Mouse (Mus musculus) cerebellum, adult 2 months (tissue): ENCODE measurements around the gene Cbx2. TPM values are rescaled to one million over a fixed set of nuclear protein-coding genes. Genes with fewer than 3 reads are reported as not detected.

Experiments
- DNase-seq, 2 experiments: peaks; one replicate each; pipeline ENCODE4 v3.0.0; 2021
- H3K27ac ChIP-seq: fragments of 200-500 bp; 2 replicates; pipeline ENCODE4 v1.5.1; 2012; ENCODE audit warnings: low read length, control low read depth, inconsistent platforms; ENCODE audit not compliant: insufficient read depth
- H3K27me3 ChIP-seq: fragments of 200-500 bp; 2 replicates; pipeline ENCODE4 v1.6.1; 2012; ENCODE audit warnings: inconsistent platforms, mild to moderate bottlenecking, low read length, moderate library complexity; ENCODE audit not compliant: control insufficient read depth, insufficient read depth
- H3K4me1 ChIP-seq: fragments of 200-500 bp; 2 replicates; pipeline ENCODE4 v1.6.1; 2011; ENCODE audit warnings: low read length; ENCODE audit not compliant: control insufficient read depth, insufficient read depth
- H3K4me3 ChIP-seq: fragments of 200-500 bp; replicated peaks from 2 replicates; pipeline ENCODE3; 2011; ENCODE audit warnings: mild to moderate bottlenecking, low read depth, low read length, control low read depth; ENCODE audit not compliant: insufficient read depth
- CTCF ChIP-seq: fragments of 200-500 bp; IDR thresholded peaks from 2 replicates; pipeline ENCODE4 v1.5.1; 2011; ENCODE audit warnings: low read depth, mild to moderate bottlenecking, control low read depth, low read length, moderate library complexity, borderline replicate concordance; ENCODE audit not compliant: insufficient read depth
- POLR2A ChIP-seq: fragments of 200-500 bp; IDR thresholded peaks from 2 replicates; pipeline ENCODE4 v1.6.1; 2011; ENCODE audit warnings: low read length, control low read depth, borderline replicate concordance; ENCODE audit not compliant: insufficient read depth
- WGBS: fragments of 180-500 bp; shearing (Covaris S2); methylation state at CpG from one replicate; pipeline ENCODE4 v1.1.7; 2018; 5-methylcytosine and 5-hydroxymethylcytosine counted together
- polyA plus RNA-seq: library from polyadenylated mRNA; depleted of rRNA; stranded (reverse); fragments of >200 nt; gene quantifications from 2 replicates; pipeline ENCODE4 v1.2.3, GENCODE M21; 2012

Gene Cbx2
- polyA plus RNA-seq, 1 experiment, result 4.1 TPM

- 74% methylated on average over 5 of the region's 5 CpGs for WGBS
- no peak overlapping the region for H3K27ac ChIP-seq
- no peak for DNase-seq
Measured at GRCm38 (mm10) chr11:118985571-118985970, 37.2 kb upstream of the Cbx2 start.

GRCm38 (mm10) chr11:118987999-118988398 is 34.8 kb upstream of the Cbx2 start, which contains the start of gene Enpp7:
Enpp7 (plus strand) TSS chr11:118988188.
- TF ChIP-seq POLR2A (no peak), CTCF (no peak)
- H3K4me3 ChIP-seq, result no peak within 1 kb of the TSS
- WGBS, result 96% methylated on average over 10 of the region's 10 CpGs
- no peak within 1 kb of the TSS for H3K27ac ChIP-seq
- no peaks in the 10 kb centered on the region for H3K4me1 ChIP-seq
- no peaks in the 10 kb centered on the region for H3K27me3 ChIP-seq
- DNase-seq, result no peak

More at GRCm38 (mm10) chr11:118985571-118985970, 37.2 kb upstream of the Cbx2 start:
- no peaks in the 10 kb centered on the region for H3K27me3 ChIP-seq
- H3K4me1 ChIP-seq, result peaks cover 3% of the 10 kb centered on the region; the same call in 1 of the 2 replicates
- no peak overlapping the region for H3K4me3 ChIP-seq
- TF ChIP-seq POLR2A, result no peak
- no peak for TF ChIP-seq CTCF

- no peaks in the 10 kb centered on the region for H3K27me3 ChIP-seq
- TF ChIP-seq POLR2A, result no peak
- WGBS, result 83% methylated on average over 3 of the region's 3 CpGs
- no peak for DNase-seq
- no peak overlapping the region for H3K4me3 ChIP-seq
- no peak overlapping the region for H3K27ac ChIP-seq
- H3K4me1 ChIP-seq, result no peaks in the 10 kb centered on the region
Measured at GRCm38 (mm10) chr11:118992781-118993180, 30.0 kb upstream of the Cbx2 start.

- Histone ChIP-seq H3K4me1 (peaks cover 8% of the 10 kb centered on the region), H3K27ac (no peak overlapping the region), H3K27me3 (no peaks in the 10 kb centered on the region), H3K4me3 (no peak overlapping the region)
- DNase-seq, result no peak
- WGBS, result 48% methylated on average over 4 of the region's 4 CpGs
- no peak for TF ChIP-seq POLR2A
- TF ChIP-seq CTCF, result no peak
Measured at GRCm38 (mm10) chr11:118995448-118995847, 27.3 kb upstream of the Cbx2 start.

GRCm38 (mm10) chr11:118997182-118997581 is 25.6 kb upstream of the Cbx2 start:
- Histone ChIP-seq H3K27me3 (no peaks in the 10 kb centered on the region), H3K4me1 (peaks cover 8% of the 10 kb centered on the region), H3K27ac (no peak overlapping the region), H3K4me3 (no peak overlapping the region)
- DNase-seq, result no peak
- 65% methylated on average over 3 of the region's 3 CpGs for WGBS
- TF ChIP-seq CTCF (no peak), POLR2A (no peak)

- WGBS, result 5% methylated on average over 30 of the region's 30 CpGs
- peak; percentile 80 to 89 for DNase-seq
- Histone ChIP-seq H3K27ac (no peak overlapping the region), H3K4me1 (peaks cover 8% of the 10 kb centered on the region), H3K27me3 (no peaks in the 10 kb centered on the region), H3K4me3 (peak overlapping the region; percentile 48)
- TF ChIP-seq CTCF (peak; percentile 76), POLR2A (no peak)
Measured at GRCm38 (mm10) chr11:118998540-118999265, 24.1 kb upstream of the Cbx2 start.

- DNase-seq, result peak; percentile 61 to 63
- WGBS, result 7% methylated on average over 26 of the region's 26 CpGs
- peak overlapping the region; percentile 12 for H3K4me3 ChIP-seq
- no peaks in the 10 kb centered on the region for H3K27me3 ChIP-seq
- no peak overlapping the region for H3K27ac ChIP-seq
- TF ChIP-seq POLR2A (no peak), CTCF (no peak)
- H3K4me1 ChIP-seq, result peaks cover 8% of the 10 kb centered on the region
Measured at GRCm38 (mm10) chr11:118999361-118999804, 23.4 kb upstream of the Cbx2 start.

GRCm38 (mm10) chr11:119000877-119001276 is 21.9 kb upstream of the Cbx2 start:
- WGBS, result 78% methylated on average over 2 of the region's 2 CpGs
- no peak overlapping the region for H3K27ac ChIP-seq
- H3K27me3 ChIP-seq, result no peaks in the 10 kb centered on the region
- TF ChIP-seq CTCF, result peak; percentile 3; the same call in 1 of the 2 replicates
- no peak for TF ChIP-seq POLR2A
- H3K4me3 ChIP-seq, result no peak overlapping the region
- H3K4me1 ChIP-seq, result peaks cover 8% of the 10 kb centered on the region
- no peak for DNase-seq
